Mouse (Mus musculus) MEL (cell line): Measurements from ENCODE around the gene Btnl2. TPM values are rescaled to one million over a fixed set of nuclear protein-coding genes. Genes with fewer than 3 reads are reported as not detected.

ENCODE experiments used
- DNase-seq: peaks from one replicate; pipeline ENCODE4 v3.0.0; 2011; ENCODE audit warnings: low read depth, low spot score
- H3K27ac ChIP-seq: 2 replicates; pipeline ENCODE4 v1.5.1; 2012; ENCODE audit warnings: low read depth, mild to moderate bottlenecking, control low read depth, low read length, moderate library complexity; ENCODE audit not compliant: control insufficient read depth
- H3K27me3 ChIP-seq, 2 experiments: fragments of 150-350 bp in 1 of 2; sonication (generic) in 1 of 2; 2 replicates each; pipeline ENCODE4 v1.6.1; 2012; ENCODE audit warnings: low read length in 2 of 2, mild to moderate bottlenecking in 2 of 2, improper control_type of control experiment in 1 of 2, moderate library complexity in 1 of 2; ENCODE audit not compliant: insufficient read depth in 2 of 2, control insufficient read depth in 1 of 2
- H3K36me3 ChIP-seq, 2 experiments: 2 replicates each; pipeline ENCODE4 v1.6.1; 2012 to 2014; ENCODE audit warnings: low read length in 2 of 2, improper control_type of control experiment in 1 of 2, inconsistent platforms in 1 of 2, mild to moderate bottlenecking in 1 of 2; ENCODE audit not compliant: insufficient read depth in 2 of 2, control insufficient read depth in 1 of 2
- H3K4me1 ChIP-seq, 2 experiments: fragments of 150-350 bp in 1 of 2; sonication (generic) in 1 of 2; 2 replicates each; pipeline ENCODE4 v1.6.1; 2012; ENCODE audit warnings: low read length in 2 of 2, improper control_type of control experiment in 1 of 2, mild to moderate bottlenecking in 1 of 2; ENCODE audit not compliant: insufficient read depth in 2 of 2, control insufficient read depth in 1 of 2
- H3K4me3 ChIP-seq, 2 experiments: fragments of 150-350 bp in 1 of 2; sonication (generic) in 1 of 2; 2 replicates each; pipeline ENCODE4 v1.5.1; 2012; ENCODE audit warnings: low read depth in 2 of 2, low read length in 2 of 2, mild to moderate bottlenecking in 2 of 2, moderate library complexity in 2 of 2, control low read depth in 1 of 2, improper control_type of control experiment in 1 of 2; ENCODE audit not compliant: control insufficient read depth in 1 of 2, insufficient read depth in 1 of 2
- H3K79me2 ChIP-seq: 2 replicates; pipeline ENCODE4 v1.6.1; 2012; ENCODE audit warnings: mild to moderate bottlenecking, low read length, moderate library complexity; ENCODE audit not compliant: control insufficient read depth, poor library complexity, insufficient read depth
- H3K9ac ChIP-seq: 2 replicates; pipeline ENCODE4 v1.6.1; 2012; ENCODE audit warnings: low read depth, mild to moderate bottlenecking, control low read depth, low read length, moderate library complexity; ENCODE audit not compliant: control insufficient read depth, poor library complexity, severe bottlenecking
- H3K9me3 ChIP-seq: fragments of 150-350 bp; sonication (generic); replicated peaks from 2 replicates; pipeline ENCODE4 v1.6.1; 2012; ENCODE audit warnings: mild to moderate bottlenecking, low read length, improper control_type of control experiment, moderate library complexity; ENCODE audit not compliant: insufficient read depth
- BHLHE40 ChIP-seq: IDR thresholded peaks from 2 replicates; pipeline ENCODE4 v1.6.1; 2012; ENCODE audit warnings: low read depth, mild to moderate bottlenecking, inconsistent platforms, low read length, improper control_type of control experiment, borderline replicate concordance
- CHD2 ChIP-seq: IDR thresholded peaks from 2 replicates; pipeline ENCODE4 v1.6.1; 2011; ENCODE audit warnings: low read length, improper control_type of control experiment
- EP300 ChIP-seq, 2 experiments: IDR thresholded peaks; 2 replicates each; pipeline ENCODE4 v1.6.1; 2011; ENCODE audit warnings: improper control_type of control experiment in 2 of 2, low read length in 2 of 2, low read depth in 1 of 2, mild to moderate bottlenecking in 1 of 2
- ETS1 ChIP-seq: IDR thresholded peaks from 2 replicates; pipeline ENCODE4 v1.6.1; 2012; ENCODE audit warnings: low read depth, mild to moderate bottlenecking, inconsistent platforms, low read length, improper control_type of control experiment, moderate library complexity
- GATA1 ChIP-seq: IDR thresholded peaks from 2 replicates; pipeline ENCODE4 v1.6.1; 2011; ENCODE audit warnings: low read depth, low read length, improper control_type of control experiment
- HCFC1 ChIP-seq: IDR thresholded peaks from 2 replicates; pipeline ENCODE4 v1.6.1; 2012; ENCODE audit warnings: low read depth, mild to moderate bottlenecking, inconsistent platforms, low read length, improper control_type of control experiment, moderate library complexity
- JUND ChIP-seq: IDR thresholded peaks from 2 replicates; pipeline ENCODE4 v1.6.1; 2011; ENCODE audit warnings: low read depth, mild to moderate bottlenecking, improper control_type of control experiment, low read length
- MAFK ChIP-seq: IDR thresholded peaks from 2 replicates; pipeline ENCODE4 v1.6.1; 2011; ENCODE audit warnings: low read depth, mild to moderate bottlenecking, low read length, improper control_type of control experiment, borderline replicate concordance
- MAX ChIP-seq: IDR thresholded peaks from 2 replicates; pipeline ENCODE4 v1.6.1; 2011; ENCODE audit warnings: low read length, improper control_type of control experiment
- MAZ ChIP-seq: IDR thresholded peaks from 2 replicates; pipeline ENCODE4 v1.6.1; 2012; ENCODE audit warnings: low read depth, mild to moderate bottlenecking, inconsistent platforms, low read length, improper control_type of control experiment
- MEF2A ChIP-seq: IDR thresholded peaks from 2 replicates; pipeline ENCODE4 v1.6.1; 2014; ENCODE audit warnings: low read depth, mild to moderate bottlenecking, inconsistent platforms, low read length, improper control_type of control experiment; ENCODE audit not compliant: poor library complexity, insufficient replicate concordance, severe bottlenecking; ENCODE audit errors: extremely low read depth
- MXI1 ChIP-seq: IDR thresholded peaks from 2 replicates; pipeline ENCODE4 v1.6.1; 2011; ENCODE audit warnings: mild to moderate bottlenecking, low read depth, low read length, improper control_type of control experiment
- NELFE ChIP-seq: IDR thresholded peaks from 2 replicates; pipeline ENCODE4 v1.6.1; 2011; ENCODE audit warnings: low read depth, low read length, improper control_type of control experiment
- NRF1 ChIP-seq: IDR thresholded peaks from 2 replicates; pipeline ENCODE4 v1.6.1; 2014; ENCODE audit warnings: low read depth, mild to moderate bottlenecking, inconsistent platforms, low read length, improper control_type of control experiment, moderate library complexity; ENCODE audit not compliant: poor library complexity, insufficient read depth, severe bottlenecking
- POLR2A ChIP-seq, 2 experiments: IDR thresholded peaks; 2 replicates each; pipeline ENCODE4 v1.6.1; 2011 to 2012; ENCODE audit warnings: low read length in 2 of 2, mild to moderate bottlenecking in 2 of 2, control low read depth in 1 of 2, improper control_type of control experiment in 1 of 2, low read depth in 1 of 2, moderate library complexity in 1 of 2; ENCODE audit not compliant: control insufficient read depth in 1 of 2, insufficient read depth in 1 of 2, poor library complexity in 1 of 2
- POLR2AphosphoS5 ChIP-seq: IDR thresholded peaks from 2 replicates; pipeline ENCODE4 v1.6.1; 2012; ENCODE audit warnings: low read depth, borderline replicate concordance, mild to moderate bottlenecking, inconsistent platforms, low read length, moderate library complexity, mixed read lengths
- RAD21 ChIP-seq: IDR thresholded peaks from 2 replicates; pipeline ENCODE4 v1.6.1; 2011; ENCODE audit warnings: mild to moderate bottlenecking, low read depth, low read length, improper control_type of control experiment
- RCOR1 ChIP-seq: IDR thresholded peaks from 2 replicates; pipeline ENCODE4 v1.6.1; 2012; ENCODE audit warnings: low read depth, mild to moderate bottlenecking, inconsistent platforms, low read length, improper control_type of control experiment
- SMC3 ChIP-seq: IDR thresholded peaks from 2 replicates; pipeline ENCODE4 v1.6.1; 2011; ENCODE audit warnings: low read depth, low read length, improper control_type of control experiment
- UBTF ChIP-seq: IDR thresholded peaks from 2 replicates; pipeline ENCODE4 v1.6.1; 2012; ENCODE audit warnings: low read depth, mild to moderate bottlenecking, inconsistent platforms, low read length, improper control_type of control experiment, moderate library complexity, borderline replicate concordance; ENCODE audit not compliant: insufficient read depth
- USF2 ChIP-seq, 2 experiments: IDR thresholded peaks; 2 replicates each; pipeline ENCODE4 v1.6.1; 2011 to 2012; ENCODE audit warnings: improper control_type of control experiment in 2 of 2, low read length in 2 of 2, borderline replicate concordance in 1 of 2, inconsistent platforms in 1 of 2, low read depth in 1 of 2, mild to moderate bottlenecking in 1 of 2; ENCODE audit not compliant: insufficient read depth in 1 of 2
- ZC3H11A ChIP-seq: IDR thresholded peaks from 2 replicates; pipeline ENCODE4 v1.6.1; 2012; ENCODE audit warnings: low read depth, mild to moderate bottlenecking, inconsistent platforms, low read length, improper control_type of control experiment
- ZKSCAN1 ChIP-seq: IDR thresholded peaks from 2 replicates; pipeline ENCODE4 v1.6.1; 2012; ENCODE audit warnings: low read depth, mild to moderate bottlenecking, inconsistent platforms, low read length, improper control_type of control experiment, moderate library complexity
- ZMIZ1 ChIP-seq: IDR thresholded peaks from 2 replicates; pipeline ENCODE4 v1.6.1; 2012; ENCODE audit warnings: low read depth, mild to moderate bottlenecking, inconsistent platforms, low read length, improper control_type of control experiment, moderate library complexity
- polyA plus RNA-seq, 2 experiments: library from polyadenylated mRNA; stranded (reverse) in 1 of 2; unstranded in 1 of 2; fragments of >175 nt in 1 of 2; fragments of >200 nt in 1 of 2; gene quantifications; 2 replicates each; pipeline versions ENCODE4 v1.2.1 to v1.2.4; 2012; ENCODE audit warnings: low replicate concordance in 2 of 2, low read depth in 1 of 2; ENCODE audit not compliant: insufficient read length in 2 of 2, insufficient read depth in 1 of 2, missing spikeins in 1 of 2
- total RNA-seq: library from RNA; depleted of rRNA; stranded (reverse); fragments of 300-350 nt; gene quantifications from 2 replicates; pipeline ENCODE4 v1.2.3, GENCODE M21; 2012

Gene Btnl2
- total and polyA plus RNA-seq, 3 experiments = not detected

DNA sequence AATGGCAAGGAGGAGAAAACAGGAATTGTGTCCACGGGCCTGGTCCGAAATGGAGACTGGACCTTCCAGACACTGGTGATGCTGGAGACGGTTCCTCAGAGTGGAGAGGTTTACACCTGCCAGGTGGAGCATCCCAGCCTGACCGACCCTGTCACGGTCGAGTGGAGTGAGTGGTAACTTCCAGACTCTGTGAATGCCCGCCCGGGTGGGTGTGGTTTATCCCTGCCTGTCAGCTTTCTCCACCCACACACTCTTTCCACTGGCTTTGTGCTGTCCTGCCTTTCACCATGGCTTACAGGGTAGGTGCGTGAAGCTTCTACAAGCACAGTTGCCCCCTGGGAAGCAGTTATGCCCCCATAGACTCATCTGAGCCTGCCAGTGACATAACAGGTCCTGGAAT lies 40.3 kb upstream of the Btnl2 start:
- Histone ChIP-seq H3K4me3 (no peak overlapping the region), H3K4me1 (no peaks in the 10 kb centered on the region), H3K27me3 (no peaks in the 10 kb centered on the region; a peak in 2 of 4 replicates), H3K36me3 (no peaks in the 10 kb centered on the region), H3K27ac (no peak overlapping the region), H3K9me3 (no peaks in the 10 kb centered on the region), H3K79me2 (no peaks in the 10 kb centered on the region), H3K9ac (no peak overlapping the region)
- DNase-seq = no peak
- no peak for TF ChIP-seq SMC3
- TF ChIP-seq MXI1 = no peak
- no peak for TF ChIP-seq MAZ
- TF ChIP-seq EP300 (IDR thresholded peaks at IDR 0.05; ENCODE audit: low read depth in 1 of 2, low read length in 2 of 2) = no peak
- TF ChIP-seq MAX = no peak
- no peak for TF ChIP-seq RCOR1
- no peak for TF ChIP-seq HCFC1
- TF ChIP-seq POLR2A (IDR thresholded peaks at IDR 0.05; ENCODE audit: control insufficient read depth in 1 of 2, insufficient read depth in 1 of 2, low read depth in 1 of 2, low read length in 2 of 2, poor library complexity in 1 of 2) = no peak
- TF ChIP-seq ZMIZ1 = no peak
- TF ChIP-seq JUND = no peak
- no peak for TF ChIP-seq RAD21

- Histone ChIP-seq H3K36me3 (no peaks in the 10 kb centered on the region), H3K4me3 (no peak overlapping the region), H3K27me3 (no peaks in the 10 kb centered on the region; a peak in 2 of 4 replicates), H3K4me1 (no peaks in the 10 kb centered on the region), H3K9me3 (no peaks in the 10 kb centered on the region), H3K9ac (no peak overlapping the region), H3K79me2 (no peaks in the 10 kb centered on the region), H3K27ac (no peak overlapping the region)
- DNase-seq = no peak
- TF ChIP-seq ZKSCAN1 (no peak), RCOR1 (no peak), POLR2AphosphoS5 (no peak), CHD2 (no peak), NELFE (no peak)
These were observed 39.1 kb upstream of the Btnl2 start for GRCm38 (mm10) chr17:34315512-34315911.

DNA sequence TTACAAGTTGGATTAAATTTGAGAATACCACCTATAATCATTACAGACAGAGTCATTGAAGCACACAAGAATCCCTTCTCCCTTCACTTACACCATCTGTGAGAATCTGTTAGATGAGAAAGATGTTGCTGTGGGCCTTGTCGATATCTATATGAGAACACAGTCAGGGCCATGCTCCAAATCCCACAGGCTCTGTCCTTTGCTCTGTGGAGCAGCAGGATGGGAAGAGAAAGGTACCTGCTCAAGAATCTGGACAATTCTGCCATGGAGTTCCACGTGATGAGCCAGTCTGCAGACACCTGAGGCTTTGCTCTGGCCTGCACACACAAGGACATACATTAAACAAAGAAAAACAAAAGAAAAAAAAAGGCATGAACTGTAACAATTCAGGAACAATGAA lies 37.9 kb upstream of the Btnl2 start:
- no peak for TF ChIP-seq ETS1
- TF ChIP-seq GATA1 = no peak
- no peak for TF ChIP-seq BHLHE40
- no peak for TF ChIP-seq UBTF
- no peak for TF ChIP-seq POLR2AphosphoS5
- TF ChIP-seq NRF1 = no peak
- no peak for TF ChIP-seq POLR2A (IDR thresholded peaks at IDR 0.05; ENCODE audit: control insufficient read depth in 1 of 2, insufficient read depth in 1 of 2, low read depth in 1 of 2, low read length in 2 of 2, poor library complexity in 1 of 2)
- no peak for TF ChIP-seq MAFK
- no peak for TF ChIP-seq USF2 (IDR thresholded peaks at IDR 0.05; ENCODE audit: borderline replicate concordance in 1 of 2, insufficient read depth in 1 of 2, low read depth in 1 of 2, low read length in 2 of 2)
- no peak for TF ChIP-seq MAX
- TF ChIP-seq MEF2A = no peak
- TF ChIP-seq ZC3H11A = no peak
- no peak for TF ChIP-seq MAZ
- no peak for TF ChIP-seq HCFC1
- H3K27ac ChIP-seq = no peak overlapping the region
- peaks cover 0 to 3% of the 10 kb centered on the region in 2 experiments; a peak in 3 of 4 replicates for H3K27me3 ChIP-seq
- no peaks in the 10 kb centered on the region for H3K79me2 ChIP-seq
- H3K9ac ChIP-seq = no peak overlapping the region
- no peaks in the 10 kb centered on the region for H3K9me3 ChIP-seq
- no peaks in the 10 kb centered on the region for H3K4me1 ChIP-seq
- no peak overlapping the region for H3K4me3 ChIP-seq
- H3K36me3 ChIP-seq = no peaks in the 10 kb centered on the region
- DNase-seq = no peak
